Mouse (Mus musculus) lung, adult 2 months (tissue): ENCODE data around the gene Tom1l2.

ENCODE experiments used
- CTCF ChIP-seq: fragments of 200-500 bp; IDR thresholded peaks from 2 replicates; pipeline ENCODE4 v1.5.1; 2011; ENCODE audit warnings: mild to moderate bottlenecking, low read length, control low read depth; ENCODE audit not compliant: insufficient read depth
- POLR2A ChIP-seq: fragments of 200-500 bp; IDR thresholded peaks from 2 replicates; pipeline ENCODE4 v1.6.1; 2011; ENCODE audit warnings: low read depth, mild to moderate bottlenecking, control low read depth, low read length, borderline replicate concordance; ENCODE audit errors: extremely low read depth

- TF ChIP-seq CTCF = no peak
- TF ChIP-seq POLR2A = no peak
Measured at GRCm38 (mm10) chr11:60268563-60268962, 84.1 kb downstream of the Tom1l2 start.
